Mouse (Mus musculus): Measurements from ENCODE around the gene Erich3.

DNA sequence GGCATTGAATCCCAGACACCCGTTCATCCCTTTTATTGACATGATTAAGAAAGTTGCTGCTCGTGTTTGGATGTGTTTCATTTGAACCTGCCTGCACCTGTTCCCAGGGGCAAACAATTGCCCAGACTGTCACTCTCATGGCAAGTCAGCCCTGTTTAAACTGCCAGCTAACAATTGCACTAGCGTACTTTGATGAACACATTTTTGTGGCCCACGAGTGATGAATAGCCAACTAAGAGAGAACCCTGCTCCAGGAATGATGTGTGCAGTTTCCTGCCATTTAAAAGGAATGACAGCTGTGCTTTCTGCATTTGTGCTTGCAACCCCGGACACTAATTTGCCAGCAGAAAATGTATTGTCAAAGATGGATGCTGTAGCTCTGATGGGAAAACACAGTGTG is 79.3 kb downstream of the Erich3 start:
- TF ChIP-seq CTCF (IDR thresholded peaks at IDR 0.05 in 2 of 3, conservative IDR thresholded peaks at IDR 0.05 in 1 of 3; ENCODE audit: control insufficient read depth in 1 of 3, insufficient read depth in 1 of 3, low read depth in 2 of 3, low read length in 3 of 3, poor library complexity in 1 of 3, severe bottlenecking in 1 of 3), result no peak
- no peak for TF ChIP-seq POLR2A (IDR thresholded peaks at IDR 0.05; ENCODE audit: control insufficient read depth in 1 of 2, insufficient read depth in 1 of 2, low read depth in 1 of 2, low read length in 2 of 2, poor library complexity in 1 of 2)
- no peak for TF ChIP-seq USF1 (IDR thresholded peaks at IDR 0.05; ENCODE audit: low read depth, low read length)
- no peak for TF ChIP-seq GATA1 (IDR thresholded peaks at IDR 0.05; ENCODE audit: low read depth, low read length)
- TF ChIP-seq CHD2 (IDR thresholded peaks at IDR 0.05; ENCODE audit: low read length), result no peak
- TF ChIP-seq ZNF384 (IDR thresholded peaks at IDR 0.05; ENCODE audit: low read depth, low read length), result no peak
- TF ChIP-seq ZC3H11A (IDR thresholded peaks at IDR 0.05; ENCODE audit: low read depth, low read length), result no peak

All from MEL (cell line).